Mouse (Mus musculus): ENCODE data around the gene Lrrc7. TPM values are rescaled to one million over a fixed set of nuclear protein-coding genes. Genes with fewer than 3 reads are reported as not detected.

The Lrrc7 gene
- polyA plus RNA-seq, 1 experiment: not detected

- no peak for TF ChIP-seq SRF (IDR thresholded peaks at IDR 0.05; ENCODE audit: control insufficient read depth, insufficient read length, low read depth)
- TF ChIP-seq POLR2A (IDR thresholded peaks at IDR 0.05; ENCODE audit: insufficient read length, low read depth): no peak
- TF ChIP-seq CEBPB (IDR thresholded peaks at IDR 0.05; ENCODE audit: insufficient read depth, poor library complexity, severe bottlenecking): no peak
- TF ChIP-seq REST (IDR thresholded peaks at IDR 0.05; ENCODE audit: insufficient read depth, insufficient read length): no peak
- TF ChIP-seq POLR2AphosphoS2 (IDR thresholded peaks at IDR 0.05; ENCODE audit: insufficient read length, low read depth): no peak
- TF ChIP-seq TCF3 (IDR thresholded peaks at IDR 0.05; ENCODE audit: insufficient read length, low read depth): no peak
- no peak for TF ChIP-seq USF1 (IDR thresholded peaks at IDR 0.05; ENCODE audit: low read depth)
- TF ChIP-seq TCF12 (IDR thresholded peaks at IDR 0.05; ENCODE audit: insufficient read depth, poor library complexity, severe bottlenecking): no peak
- no peak for TF ChIP-seq MAX (IDR thresholded peaks at IDR 0.05; ENCODE audit: low read depth)
- no peak for TF ChIP-seq E2F4 (IDR thresholded peaks at IDR 0.05; ENCODE audit: insufficient read depth)
- TF ChIP-seq MYOD1 (IDR thresholded peaks at IDR 0.05; ENCODE audit: control insufficient read depth in 1 of 3, insufficient read length in 2 of 3, low read depth in 2 of 3): no peak
- no peak for TF ChIP-seq MYOG (IDR thresholded peaks at IDR 0.05; ENCODE audit: control insufficient read depth in 1 of 3, insufficient read depth in 1 of 3, insufficient read length in 2 of 3, low read depth in 2 of 3)
- Histone ChIP-seq H3K27me3 (ENCODE audit: control insufficient read depth, insufficient read depth, insufficient read length) (no peaks in the 10 kb centered on the region), H3K4me3 (no peak overlapping the region), H3K79me2 (ENCODE audit: control insufficient read depth, insufficient read depth) (no peaks in the 10 kb centered on the region), H3ac (ENCODE audit: control insufficient read depth, insufficient read length) (no peak overlapping the region), H3K36me3 (ENCODE audit: control insufficient read depth, insufficient read depth) (no peaks in the 10 kb centered on the region), H3K4me2 (ENCODE audit: low read depth) (no peak overlapping the region)
These were observed 392.8 kb downstream of the Lrrc7 start for GRCm38 (mm10) chr3:158169180-158169579.

GRCm38 (mm10) chr3:158168454-158168853 lies 393.6 kb downstream of the Lrrc7 start:
- Histone ChIP-seq H3K27me3 (ENCODE audit: control insufficient read depth, insufficient read depth, insufficient read length) (no peaks in the 10 kb centered on the region), H3ac (ENCODE audit: control insufficient read depth, insufficient read length) (no peak overlapping the region), H3K4me2 (ENCODE audit: low read depth) (no peak overlapping the region), H3K4me3 (no peak overlapping the region), H3K79me2 (ENCODE audit: control insufficient read depth, insufficient read depth) (no peaks in the 10 kb centered on the region), H3K36me3 (ENCODE audit: control insufficient read depth, insufficient read depth) (no peaks in the 10 kb centered on the region)
- TF ChIP-seq E2F4 (IDR thresholded peaks at IDR 0.05; ENCODE audit: insufficient read depth) (no peak), MYOG (IDR thresholded peaks at IDR 0.05; ENCODE audit: control insufficient read depth in 1 of 3, insufficient read depth in 1 of 3, insufficient read length in 2 of 3, low read depth in 2 of 3) (no peak), TCF3 (IDR thresholded peaks at IDR 0.05; ENCODE audit: insufficient read length, low read depth) (no peak), POLR2A (IDR thresholded peaks at IDR 0.05; ENCODE audit: insufficient read length, low read depth) (no peak)

GRCm38 (mm10) chr3:158165004-158165403 lies 397.0 kb downstream of the Lrrc7 start:
- no peak overlapping the region for H3K4me2 ChIP-seq (ENCODE audit: low read depth)
- no peak overlapping the region for H3K4me3 ChIP-seq
- H3ac ChIP-seq (ENCODE audit: control insufficient read depth, insufficient read length): no peak overlapping the region
- H3K36me3 ChIP-seq (ENCODE audit: control insufficient read depth, insufficient read depth): no peaks in the 10 kb centered on the region
- TF ChIP-seq REST (IDR thresholded peaks at IDR 0.05; ENCODE audit: insufficient read depth, insufficient read length) (no peak), USF1 (IDR thresholded peaks at IDR 0.05; ENCODE audit: low read depth) (no peak), TCF3 (IDR thresholded peaks at IDR 0.05; ENCODE audit: insufficient read length, low read depth) (no peak), CEBPB (IDR thresholded peaks at IDR 0.05; ENCODE audit: insufficient read depth, poor library complexity, severe bottlenecking) (no peak), POLR2AphosphoS2 (IDR thresholded peaks at IDR 0.05; ENCODE audit: insufficient read length, low read depth) (no peak), TCF12 (IDR thresholded peaks at IDR 0.05; ENCODE audit: insufficient read depth, poor library complexity, severe bottlenecking) (no peak), SRF (IDR thresholded peaks at IDR 0.05; ENCODE audit: control insufficient read depth, insufficient read length, low read depth) (no peak), MYOD1 (IDR thresholded peaks at IDR 0.05; ENCODE audit: control insufficient read depth in 1 of 3, insufficient read length in 2 of 3, low read depth in 2 of 3) (no peak), MAX (IDR thresholded peaks at IDR 0.05; ENCODE audit: low read depth) (no peak), E2F4 (IDR thresholded peaks at IDR 0.05; ENCODE audit: insufficient read depth) (no peak), POLR2A (IDR thresholded peaks at IDR 0.05; ENCODE audit: insufficient read length, low read depth) (no peak)
- no peaks in the 10 kb centered on the region for H3K79me2 ChIP-seq (ENCODE audit: control insufficient read depth, insufficient read depth)
- no peaks in the 10 kb centered on the region for H3K27me3 ChIP-seq (ENCODE audit: control insufficient read depth, insufficient read depth, insufficient read length)

GRCm38 (mm10) chr3:158164452-158164851 lies 397.6 kb downstream of the Lrrc7 start:
- no peak overlapping the region for H3K4me2 ChIP-seq (ENCODE audit: low read depth)
- H3K79me2 ChIP-seq (ENCODE audit: control insufficient read depth, insufficient read depth): no peaks in the 10 kb centered on the region
- no peaks in the 10 kb centered on the region for H3K27me3 ChIP-seq (ENCODE audit: control insufficient read depth, insufficient read depth, insufficient read length)
- H3ac ChIP-seq (ENCODE audit: control insufficient read depth, insufficient read length): no peak overlapping the region
- no peaks in the 10 kb centered on the region for H3K36me3 ChIP-seq (ENCODE audit: control insufficient read depth, insufficient read depth)
- TF ChIP-seq CEBPB (IDR thresholded peaks at IDR 0.05; ENCODE audit: insufficient read depth, poor library complexity, severe bottlenecking): no peak
- TF ChIP-seq MYOG (IDR thresholded peaks at IDR 0.05; ENCODE audit: control insufficient read depth in 1 of 3, insufficient read depth in 1 of 3, insufficient read length in 2 of 3, low read depth in 2 of 3): no peak
- no peak for TF ChIP-seq POLR2AphosphoS2 (IDR thresholded peaks at IDR 0.05; ENCODE audit: insufficient read length, low read depth)
- no peak for TF ChIP-seq TCF3 (IDR thresholded peaks at IDR 0.05; ENCODE audit: insufficient read length, low read depth)
- no peak for TF ChIP-seq USF1 (IDR thresholded peaks at IDR 0.05; ENCODE audit: low read depth)
- no peak for TF ChIP-seq E2F4 (IDR thresholded peaks at IDR 0.05; ENCODE audit: insufficient read depth)
- TF ChIP-seq MAX (IDR thresholded peaks at IDR 0.05; ENCODE audit: low read depth): no peak
- H3K4me3 ChIP-seq: no peak overlapping the region

- TF ChIP-seq TCF3 (IDR thresholded peaks at IDR 0.05; ENCODE audit: insufficient read length, low read depth) (no peak), REST (IDR thresholded peaks at IDR 0.05; ENCODE audit: insufficient read depth, insufficient read length) (no peak), E2F4 (IDR thresholded peaks at IDR 0.05; ENCODE audit: insufficient read depth) (no peak), SRF (IDR thresholded peaks at IDR 0.05; ENCODE audit: control insufficient read depth, insufficient read length, low read depth) (no peak), USF1 (IDR thresholded peaks at IDR 0.05; ENCODE audit: low read depth) (no peak), POLR2A (IDR thresholded peaks at IDR 0.05; ENCODE audit: insufficient read length, low read depth) (no peak), POLR2AphosphoS2 (IDR thresholded peaks at IDR 0.05; ENCODE audit: insufficient read length, low read depth) (no peak)
- no peak overlapping the region for H3K4me3 ChIP-seq
- no peaks in the 10 kb centered on the region for H3K27me3 ChIP-seq (ENCODE audit: control insufficient read depth, insufficient read depth, insufficient read length)
These were observed 398.9 kb downstream of the Lrrc7 start for GRCm38 (mm10) chr3:158163127-158163526.

More at GRCm38 (mm10) chr3:158163127-158163526, 398.9 kb downstream of the Lrrc7 start:
- Histone ChIP-seq H3K4me2 (ENCODE audit: low read depth) (no peak overlapping the region), H3K36me3 (ENCODE audit: control insufficient read depth, insufficient read depth) (no peaks in the 10 kb centered on the region), H3ac (ENCODE audit: control insufficient read depth, insufficient read length) (no peak overlapping the region), H3K79me2 (ENCODE audit: control insufficient read depth, insufficient read depth) (no peaks in the 10 kb centered on the region)
